Mouse (Mus musculus) intestine, embryonic 16.5 days (tissue): ENCODE results near the gene Xpnpep1. TPM values are rescaled to one million over a fixed set of nuclear protein-coding genes. Genes with fewer than 3 reads are reported as not detected.
A peak's percentile ranks its signal among the peaks of the same experiment; 100 is the strongest.

Experiments
- ATAC-seq: fragments of 200-750 bp; cut with Nextera tagmentation; 2 replicates; pipeline ENCODE4 v1.8.0; 2017; ENCODE audit warnings: moderate TSS enrichment, moderate library complexity
- H3K27ac ChIP-seq: fragments of 300-500 bp; sonication (generic); 2 replicates; pipeline ENCODE4 v1.5.1; 2014; ENCODE audit warnings: mild to moderate bottlenecking, low read length
- H3K27me3 ChIP-seq: fragments of 300-500 bp; sonication (generic); replicated peaks from 2 replicates; pipeline ENCODE4 v1.6.1; 2014; ENCODE audit warnings: low read length, control low read depth, mixed read lengths; ENCODE audit not compliant: control insufficient read depth, insufficient read depth
- H3K36me3 ChIP-seq: fragments of 300-500 bp; sonication (generic); 2 replicates; pipeline ENCODE4 v1.6.1; 2014; ENCODE audit warnings: low read length, control low read depth; ENCODE audit not compliant: control insufficient read depth, insufficient read depth
- H3K4me1 ChIP-seq: fragments of 300-500 bp; sonication (generic); 2 replicates; pipeline ENCODE4 v1.6.1; 2014; ENCODE audit warnings: low read length, control low read depth, mixed read lengths; ENCODE audit not compliant: control insufficient read depth, insufficient read depth
- H3K4me2 ChIP-seq: fragments of 300-500 bp; sonication (generic); 2 replicates; pipeline ENCODE4 v1.6.1; 2014; ENCODE audit warnings: low read depth, low read length, control low read depth
- H3K4me3 ChIP-seq: fragments of 300-500 bp; sonication (generic); 2 replicates; pipeline ENCODE4 v1.5.1; 2014; ENCODE audit warnings: mild to moderate bottlenecking, low read length
- H3K9ac ChIP-seq: fragments of 300-500 bp; sonication (generic); 2 replicates; pipeline ENCODE4 v1.6.1; 2014; ENCODE audit warnings: low read depth, low read length
- H3K9me3 ChIP-seq: fragments of 300-500 bp; sonication (generic); 2 replicates; pipeline ENCODE4 v1.6.1; 2016; ENCODE audit warnings: low read length, control low read depth; ENCODE audit not compliant: control insufficient read depth
- WGBS: fragments of 180-500 bp; shearing (Covaris S2); extraction: QIAGEN DNeasy Blood & Tissue Kit; methylation state at CpG from one replicate; pipeline ENCODE4 v1.1.7; 2014; 5-methylcytosine and 5-hydroxymethylcytosine counted together
- polyA plus RNA-seq: library from polyadenylated mRNA; unstranded; fragments of >200 nt; fragmentation: Nextera tagmentation; extraction: Ambion mirVana; gene quantifications from 2 replicates; pipeline ENCODE4 v1.2.1, GENCODE M21; 2015

Xpnpep1 gene
- polyA plus RNA-seq, result 231 and 264 TPM in 2 replicates

- H3K9me3 ChIP-seq, result no peaks in the 10 kb centered on the region
- H3K36me3 ChIP-seq, result no peaks in the 10 kb centered on the region
- peak within 1 kb of the TSS; percentile 65 for H3K4me2 ChIP-seq
- WGBS, result 61% methylated on average over 23 of the region's 23 CpGs
- H3K27me3 ChIP-seq, result no peaks in the 10 kb centered on the region
- H3K27ac ChIP-seq, result peak within 1 kb of the TSS; percentile 78
- peak within 1 kb of the TSS; percentile 92 for H3K4me3 ChIP-seq
- H3K4me1 ChIP-seq, result peaks cover 20% of the 10 kb centered on the region
- peak within 1 kb of the TSS; percentile 98 for H3K9ac ChIP-seq
- ATAC-seq, result no peak
Measured at GRCm38 (mm10) chr19:53040164-53041132, at the start of gene Xpnpep1. Gene Xpnpep1, minus strand, starts transcription at chr19:53040214.

- peak; percentile 45 for ATAC-seq
- H3K4me3 ChIP-seq, result peak overlapping the region; percentile 9
- H3K4me2 ChIP-seq, result peak overlapping the region; percentile 40
- peak overlapping the region; percentile 36 for H3K9ac ChIP-seq
- H3K27me3 ChIP-seq, result no peaks in the 10 kb centered on the region
- H3K36me3 ChIP-seq, result no peaks in the 10 kb centered on the region
- peak overlapping the region; percentile 88 for H3K27ac ChIP-seq
- no peaks in the 10 kb centered on the region for H3K9me3 ChIP-seq
- 22% methylated on average over 25 of the region's 25 CpGs for WGBS
- H3K4me1 ChIP-seq, result peaks cover 19% of the 10 kb centered on the region
Measured at GRCm38 (mm10) chr19:53087268-53088143, 47.5 kb upstream of the Xpnpep1 start.

- WGBS, result 45% methylated on average over 12 of the region's 12 CpGs
- peak; percentile 49 for ATAC-seq
- peaks cover 23% of the 10 kb centered on the region for H3K4me1 ChIP-seq
Measured at GRCm38 (mm10) chr19:53086861-53087260, 46.8 kb upstream of the Xpnpep1 start.

GRCm38 (mm10) chr19:53084735-53085134 is 44.7 kb upstream of the Xpnpep1 start:
- H3K27me3 ChIP-seq, result no peaks in the 10 kb centered on the region
- peaks cover 33% of the 10 kb centered on the region for H3K4me1 ChIP-seq
- H3K9ac ChIP-seq, result no peak overlapping the region
- H3K36me3 ChIP-seq, result no peaks in the 10 kb centered on the region
- no peaks in the 10 kb centered on the region for H3K9me3 ChIP-seq
- WGBS, result 43% methylated on average over 5 of the region's 5 CpGs
- H3K4me2 ChIP-seq, result no peak overlapping the region
- ATAC-seq, result peak; percentile 17; the same call in 1 of the 2 replicates
- peak overlapping the region; percentile 55; the same call in 1 of the 2 replicates for H3K27ac ChIP-seq
- no peak overlapping the region for H3K4me3 ChIP-seq

More at GRCm38 (mm10) chr19:53086861-53087260, 46.8 kb upstream of the Xpnpep1 start:
- Histone ChIP-seq H3K27me3 (no peaks in the 10 kb centered on the region), H3K4me2 (peak overlapping the region; percentile 40; the same call in 1 of the 2 replicates), H3K36me3 (no peaks in the 10 kb centered on the region), H3K4me3 (no peak overlapping the region), H3K27ac (peak overlapping the region; percentile 88), H3K9ac (peak overlapping the region; percentile 36; the same call in 1 of the 2 replicates), H3K9me3 (no peaks in the 10 kb centered on the region)

GRCm38 (mm10) chr19:53082862-53083261 is 42.8 kb upstream of the Xpnpep1 start:
- no peak overlapping the region for H3K27ac ChIP-seq
- no peaks in the 10 kb centered on the region for H3K9me3 ChIP-seq
- H3K9ac ChIP-seq, result no peak overlapping the region
- H3K4me3 ChIP-seq, result no peak overlapping the region
- 61% methylated on average over 8 of the region's 8 CpGs for WGBS
- no peaks in the 10 kb centered on the region for H3K27me3 ChIP-seq
- H3K36me3 ChIP-seq, result no peaks in the 10 kb centered on the region
- peaks cover 37% of the 10 kb centered on the region for H3K4me1 ChIP-seq
- no peak for ATAC-seq
- H3K4me2 ChIP-seq, result no peak overlapping the region

GRCm38 (mm10) chr19:53081339-53081738 is 41.3 kb upstream of the Xpnpep1 start:
- H3K9ac ChIP-seq, result no peak overlapping the region
- H3K4me1 ChIP-seq, result peaks cover 34% of the 10 kb centered on the region
- 70% methylated on average over 3 of the region's 3 CpGs for WGBS

GRCm38 (mm10) chr19:53080921-53081320 is 40.9 kb upstream of the Xpnpep1 start:
- no peaks in the 10 kb centered on the region for H3K9me3 ChIP-seq
- no peak overlapping the region for H3K9ac ChIP-seq
- no peak overlapping the region for H3K4me3 ChIP-seq
- H3K36me3 ChIP-seq, result no peaks in the 10 kb centered on the region
- WGBS, result 23% methylated on average over 6 of the region's 6 CpGs
- peak; percentile 79 for ATAC-seq
- H3K4me2 ChIP-seq, result peak overlapping the region; percentile 29
- no peaks in the 10 kb centered on the region for H3K27me3 ChIP-seq
- peak overlapping the region; percentile 88 for H3K27ac ChIP-seq
- peaks cover 35% of the 10 kb centered on the region for H3K4me1 ChIP-seq

More at GRCm38 (mm10) chr19:53081339-53081738, 41.3 kb upstream of the Xpnpep1 start:
- Histone ChIP-seq H3K4me3 (no peak overlapping the region), H3K4me2 (peak overlapping the region; percentile 29), H3K27ac (peak overlapping the region; percentile 88), H3K27me3 (no peaks in the 10 kb centered on the region), H3K36me3 (no peaks in the 10 kb centered on the region), H3K9me3 (no peaks in the 10 kb centered on the region)
- ATAC-seq, result no peak

- no peak overlapping the region for H3K9ac ChIP-seq
- peaks cover 39% of the 10 kb centered on the region for H3K4me1 ChIP-seq
- no peak overlapping the region for H3K4me2 ChIP-seq
- no peaks in the 10 kb centered on the region for H3K9me3 ChIP-seq
- peak; percentile 91 for ATAC-seq
- H3K27me3 ChIP-seq, result no peaks in the 10 kb centered on the region
- peak overlapping the region; percentile 88 for H3K27ac ChIP-seq
- 36% methylated on average over 3 of the region's 3 CpGs for WGBS
- H3K4me3 ChIP-seq, result no peak overlapping the region
- no peaks in the 10 kb centered on the region for H3K36me3 ChIP-seq
Measured at GRCm38 (mm10) chr19:53080487-53080886, 40.5 kb upstream of the Xpnpep1 start.

- Histone ChIP-seq H3K27ac (peak overlapping the region; percentile 47), H3K4me2 (no peak overlapping the region), H3K4me1 (peaks cover 41% of the 10 kb centered on the region), H3K9ac (no peak overlapping the region), H3K4me3 (no peak overlapping the region), H3K27me3 (no peaks in the 10 kb centered on the region), H3K9me3 (no peaks in the 10 kb centered on the region), H3K36me3 (no peaks in the 10 kb centered on the region)
- 67% methylated on average over 11 of the region's 11 CpGs for WGBS
- peak; percentile 54 for ATAC-seq
Measured at GRCm38 (mm10) chr19:53080026-53080425, 40.0 kb upstream of the Xpnpep1 start.
